18 mouse cellular contexts compared by ENCODE assay signal in genomic region chr5:111046841-111047476, GRCm38 (mm10).
DNase-seq lines count a peak whose midpoint lies in the region; ATAC-seq lines count a peak whose summit lies in the region.
"Had no signal": no experiment of that assay in that cellular context is flagged by ENCODE, and none has a peak within 500 bp of the region (broad histone marks: within the 10 kb centered on the region; RNA-seq: fewer than 3 reads in every experiment).

No protein-coding gene starts in this region.

- no peak overlapping the region for H3K9ac ChIP-seq in hindbrain, embryonic 16.5 days (ENCODE audit: low read depth, low read length)
- H3K9ac ChIP-seq in midbrain, embryonic 12.5 days (replicated peaks): no peak overlapping the region
- H3K9ac ChIP-seq in midbrain, embryonic 11.5 days (ENCODE audit: low read length): no peak overlapping the region
- H3K9ac ChIP-seq in hindbrain, embryonic 12.5 days: no peak overlapping the region
- no peak overlapping the region for H3K9ac ChIP-seq in neural tube, embryonic 15.5 days (replicated peaks)
- H3K9ac ChIP-seq: liver, embryonic 12.5 days had no signal

- H3K4me2 ChIP-seq in hindbrain, embryonic 16.5 days (ENCODE audit: low read length): no peak overlapping the region
- H3K4me2 ChIP-seq in midbrain, embryonic 12.5 days (replicated peaks): no peak overlapping the region
- H3K4me2 ChIP-seq in midbrain, embryonic 11.5 days: no peak overlapping the region
- no peak overlapping the region for H3K4me2 ChIP-seq in hindbrain, embryonic 12.5 days (replicated peaks)
- H3K4me2 ChIP-seq in neural tube, embryonic 15.5 days: no peak overlapping the region
- H3K4me2 ChIP-seq: liver, embryonic 12.5 days had no signal

- peak overlapping the region; percentile 1; the same call in 1 of the 2 replicates for H3K27ac ChIP-seq in hindbrain, embryonic 10.5 days
- H3K27ac ChIP-seq in hindbrain, embryonic 16.5 days (ENCODE audit: low read depth, low read length): no peak overlapping the region
- H3K27ac ChIP-seq in midbrain, embryonic 12.5 days (replicated peaks): peak overlapping the region; percentile 42
- H3K27ac ChIP-seq in midbrain, embryonic 11.5 days (ENCODE audit: low read depth, low read length): no peak overlapping the region
- peak overlapping the region; percentile 62 for H3K27ac ChIP-seq in hindbrain, embryonic 12.5 days
- H3K27ac ChIP-seq in neural tube, embryonic 15.5 days (replicated peaks): peak overlapping the region; percentile 35; the same call in 1 of the 2 replicates
- H3K27ac ChIP-seq: heart, embryonic 10.5 days; left cerebral cortex, adult 2 months; liver, embryonic 12.5 days had no signal

- 69% methylated on average over 14 of the region's 14 CpGs for WGBS in hindbrain, embryonic 10.5 days
- 23% methylated on average over 14 of the region's 14 CpGs for WGBS in hindbrain, embryonic 16.5 days
- 65% methylated on average over 14 of the region's 14 CpGs for WGBS in midbrain, embryonic 12.5 days
- 77% methylated on average over 14 of the region's 14 CpGs for WGBS in midbrain, embryonic 11.5 days
- 51% methylated on average over 14 of the region's 14 CpGs for WGBS in hindbrain, embryonic 12.5 days
- whole genome bisulfite sequencing in neural tube, embryonic 15.5 days: 25% methylated on average over 14 of the region's 14 CpGs

- H3K4me3 ChIP-seq in hindbrain, embryonic 10.5 days: no peak overlapping the region
- no peak overlapping the region for H3K4me3 ChIP-seq in hindbrain, embryonic 16.5 days (ENCODE audit: low read length)
- H3K4me3 ChIP-seq in midbrain, embryonic 12.5 days: no peak overlapping the region
- no peak overlapping the region for H3K4me3 ChIP-seq in midbrain, embryonic 11.5 days (ENCODE audit: low read depth, low read length)
- no peak overlapping the region for H3K4me3 ChIP-seq in hindbrain, embryonic 12.5 days
- H3K4me3 ChIP-seq in neural tube, embryonic 15.5 days (replicated peaks): no peak overlapping the region
- H3K4me3 ChIP-seq: erythroblast, embryonic 14.5 days; heart, embryonic 10.5 days; left cerebral cortex, adult 2 months; liver, embryonic 12.5 days had no signal

- no peak for DNase-seq in hindbrain, embryonic 10.5 days (ENCODE audit: low spot score)
- no peak for DNase-seq in midbrain, embryonic 11.5 days (ENCODE audit: low spot score, missing footprints)
- DNase-seq in c-Kit-positive CD71-positive TER-119-positive erythroid progenitor cells, embryonic 14.5 days (ENCODE audit: low spot score): no peak
- no peak for DNase-seq in cerebellum, adult 9-10 months
- DNase-seq: adrenal gland, postnatal 25 days; B cell, adult 2 months; heart, postnatal 36 days; kidney, postnatal 25 days; right cerebral cortex, postnatal 14 days; thymus, postnatal 25 days had no signal

- H3K36me3 ChIP-seq in hindbrain, embryonic 10.5 days: no peaks in the 10 kb centered on the region
- no peaks in the 10 kb centered on the region for H3K36me3 ChIP-seq in hindbrain, embryonic 16.5 days (ENCODE audit: control insufficient read depth, insufficient read depth, low read length)
- H3K36me3 ChIP-seq in midbrain, embryonic 12.5 days: no peaks in the 10 kb centered on the region
- no peaks in the 10 kb centered on the region for H3K36me3 ChIP-seq in midbrain, embryonic 11.5 days (ENCODE audit: control insufficient read depth, insufficient read depth, low read length)
- no peaks in the 10 kb centered on the region for H3K36me3 ChIP-seq in hindbrain, embryonic 12.5 days
- H3K36me3 ChIP-seq in neural tube, embryonic 15.5 days: no peaks in the 10 kb centered on the region
- H3K36me3 ChIP-seq: heart, embryonic 10.5 days; liver, embryonic 12.5 days had no signal

- no peaks in the 10 kb centered on the region for H3K27me3 ChIP-seq in hindbrain, embryonic 10.5 days (ENCODE audit: insufficient read depth, poor library complexity, severe bottlenecking)
- H3K27me3 ChIP-seq in hindbrain, embryonic 16.5 days (replicated peaks; ENCODE audit: control insufficient read depth, insufficient read depth, low read length): no peaks in the 10 kb centered on the region
- H3K27me3 ChIP-seq in midbrain, embryonic 12.5 days: no peaks in the 10 kb centered on the region
- H3K27me3 ChIP-seq in midbrain, embryonic 11.5 days (ENCODE audit: control insufficient read depth, insufficient read depth, low read length): no peaks in the 10 kb centered on the region
- no peaks in the 10 kb centered on the region for H3K27me3 ChIP-seq in hindbrain, embryonic 12.5 days
- H3K27me3 ChIP-seq in neural tube, embryonic 15.5 days (replicated peaks): no peaks in the 10 kb centered on the region
- H3K27me3 ChIP-seq: liver, embryonic 12.5 days had no signal

- peaks cover 52% of the 10 kb centered on the region for H3K4me1 ChIP-seq in hindbrain, embryonic 10.5 days (replicated peaks)
- peaks cover 31% of the 10 kb centered on the region for H3K4me1 ChIP-seq in hindbrain, embryonic 16.5 days (ENCODE audit: control insufficient read depth, insufficient read depth, low read depth, low read length)
- peaks cover 44% of the 10 kb centered on the region for H3K4me1 ChIP-seq in midbrain, embryonic 12.5 days
- peaks cover 16% of the 10 kb centered on the region for H3K4me1 ChIP-seq in midbrain, embryonic 11.5 days (ENCODE audit: control insufficient read depth, insufficient read depth, low read length)
- H3K4me1 ChIP-seq in hindbrain, embryonic 12.5 days: peaks cover 52% of the 10 kb centered on the region
- peaks cover 68% of the 10 kb centered on the region for H3K4me1 ChIP-seq in neural tube, embryonic 15.5 days

- no peaks in the 10 kb centered on the region for H3K9me3 ChIP-seq in hindbrain, embryonic 10.5 days
- H3K9me3 ChIP-seq in hindbrain, embryonic 16.5 days (ENCODE audit: control insufficient read depth, low read length): no peaks in the 10 kb centered on the region
- no peaks in the 10 kb centered on the region for H3K9me3 ChIP-seq in midbrain, embryonic 12.5 days
- no peaks in the 10 kb centered on the region for H3K9me3 ChIP-seq in midbrain, embryonic 11.5 days (ENCODE audit: control insufficient read depth, low read length)
- H3K9me3 ChIP-seq in hindbrain, embryonic 12.5 days (replicated peaks): no peaks in the 10 kb centered on the region
- H3K9me3 ChIP-seq in neural tube, embryonic 15.5 days (replicated peaks): no peaks in the 10 kb centered on the region
- H3K9me3 ChIP-seq: heart, embryonic 10.5 days; liver, embryonic 12.5 days had no signal

- ATAC-seq in hindbrain, embryonic 16.5 days: no peak
- no peak for ATAC-seq in midbrain, embryonic 12.5 days (ENCODE audit: low FRiP score, low read depth)
- no peak for ATAC-seq in midbrain, embryonic 11.5 days (ENCODE audit: low FRiP score)
- ATAC-seq in hindbrain, embryonic 12.5 days (ENCODE audit: low FRiP score): 0 out of 2 replicates have a peak, but pooled peaks have one; percentile 59
- no peak for ATAC-seq in neural tube, embryonic 15.5 days (ENCODE audit: low FRiP score)
- ATAC-seq: liver, embryonic 12.5 days had no signal

Comparison
In these comparisons a context has a peak if more than half of its experiments do, and no peak if none do; other contexts are left out.
1. H3K27ac ChIP-seq: peak in hindbrain, embryonic 10.5 days (single experiment), midbrain, embryonic 12.5 days (single experiment), hindbrain, embryonic 12.5 days (single experiment) and neural tube, embryonic 15.5 days (single experiment); none in hindbrain, embryonic 16.5 days (single experiment) and midbrain, embryonic 11.5 days (single experiment).